Mouse (Mus musculus): Measurements from ENCODE around the gene Klk1b9.
"Not testable (repeated sequence)": the region's sequence is repeated elsewhere in the genome, so short reads cannot be mapped to it uniquely, and the experiment has no call there.

Klk1b9 gene

DNA sequence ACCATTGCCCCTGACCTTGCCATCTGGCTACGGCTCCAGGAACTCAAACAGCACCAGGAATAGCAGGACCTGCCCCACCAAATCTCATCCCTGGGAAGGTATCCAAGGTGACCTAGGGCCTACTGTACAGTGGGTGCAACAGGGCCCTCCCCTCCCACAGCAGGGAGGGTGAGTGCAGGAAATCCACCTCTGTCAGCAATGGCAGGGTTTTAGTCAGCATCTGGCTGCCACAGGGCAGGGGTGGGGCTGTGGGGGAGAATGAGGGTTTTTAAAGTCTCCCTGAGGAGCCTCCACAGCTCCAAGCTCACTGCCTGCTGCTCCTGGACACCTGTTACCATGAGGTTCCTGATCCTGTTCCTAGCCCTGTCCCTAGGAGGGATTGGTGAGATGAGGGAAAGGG is at the start of gene Klk1b9:
Klk1b9 (plus strand) TSS at position 301 of the 400 bp plus-strand sequence.
- POLR2A ChIA-PET, CTCF ChIA-PET: not testable (repeated sequence)

- ChIA-PET CTCF (interaction anchor here (0.6 to 4.0 kb wide), 27 partner anchors 9 to 1951 kb away, joined by 3 to 36 read pairs (median 3); partner anchors contain the start of gene Ctu1 (in 1 of the 4)), POLR2A (interaction anchor here in 3 of 4 experiments (0.6 to 1.5 kb wide), 6 partner anchors 53 to 934 kb away, joined by 3 to 7 read pairs (median 3); partner anchors contain the start of genes 1700028J19Rik (in 1 of the 3) and 2410002F23Rik (in 1 of the 3))
Observed at GRCm38 (mm10) chr7:43928521-43928920, 47.3 kb upstream of the Klk1b9 start.

DNA sequence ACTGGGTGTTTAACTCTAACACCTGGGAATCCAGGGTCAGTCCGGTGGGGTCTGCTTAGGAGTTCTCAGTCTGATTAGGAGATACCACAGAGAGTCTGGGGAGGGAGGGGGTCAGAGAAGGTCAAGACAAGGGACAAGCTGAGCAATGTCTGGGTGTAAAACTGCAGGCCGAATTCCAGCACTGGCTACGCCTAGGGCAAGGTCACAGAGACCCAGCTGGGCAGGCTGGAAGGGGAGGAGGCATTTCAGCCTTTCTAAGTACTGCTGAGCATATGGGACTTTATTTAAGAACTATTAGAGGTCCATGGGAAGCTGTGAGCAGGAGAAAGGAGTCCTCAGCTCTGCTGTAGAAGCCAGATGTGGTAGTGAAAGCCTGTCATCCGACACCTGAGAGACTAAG is 43.5 kb upstream of the Klk1b9 start:
- ChIA-PET CTCF (interaction anchor here (0.6 to 1.6 kb wide), 4 partner anchors 12 to 328 kb away, joined by 3 to 7 read pairs (median 3); no protein-coding TSS in a partner anchor), POLR2A (interaction anchor here in 1 of 4 experiments (1.0 kb wide), 1 partner anchor 344 kb away, joined by 19 read pairs; no protein-coding TSS in a partner anchor)

- POLR2A ChIA-PET: no interaction called here
- CTCF ChIA-PET: interaction anchor here in 1 of 4 experiments (1.6 kb wide), 1 partner anchor 13 kb away, joined by 7 read pairs; no protein-coding TSS in a partner anchor
Observed at GRCm38 (mm10) chr7:43933440-43933839, 42.4 kb upstream of the Klk1b9 start, which contains the start of gene Klk15. Klk15 (plus strand) TSS chr7:43933740.

GRCm38 (mm10) chr7:43934747-43935146 is 41.1 kb upstream of the Klk1b9 start:
- POLR2A ChIA-PET: no interaction called here
- CTCF ChIA-PET: interaction anchor here in 1 of 4 experiments (0.6 kb wide), 1 partner anchor 462 kb away, joined by 3 read pairs; no protein-coding TSS in a partner anchor

- CTCF ChIA-PET: no interaction called here
Observed at GRCm38 (mm10) chr7:43936551-43936950, 39.3 kb upstream of the Klk1b9 start.

DNA sequence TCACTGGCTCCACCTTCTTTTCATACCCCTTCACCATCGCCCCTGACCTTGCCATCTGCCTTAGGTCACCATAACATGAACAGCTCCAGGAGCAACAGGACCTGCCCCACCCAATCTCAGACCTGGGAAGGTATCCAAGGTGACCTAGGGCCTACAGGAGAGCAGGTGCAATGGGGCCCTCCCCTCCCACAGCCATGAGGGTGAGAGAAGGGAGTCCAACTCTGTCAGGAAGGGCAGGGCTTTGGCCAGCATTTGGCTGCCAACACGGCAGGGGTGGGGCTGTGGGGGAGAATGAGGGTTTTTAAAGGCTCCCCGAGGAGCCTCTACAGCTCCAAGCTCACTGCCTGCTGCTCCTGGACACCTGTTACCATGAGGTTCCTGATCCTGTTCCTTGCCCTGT is 33.6 kb upstream of the Klk1b9 start:
- CTCF ChIA-PET: interaction anchor here in 1 of 4 experiments (1.1 kb wide), 1 partner anchor 13 kb away, joined by 3 read pairs; no protein-coding TSS in a partner anchor
- POLR2A ChIA-PET: not testable (repeated sequence)

More at GRCm38 (mm10) chr7:43936551-43936950, 39.3 kb upstream of the Klk1b9 start:
- POLR2A ChIA-PET: interaction anchor here in 1 of 4 experiments (1.4 kb wide), 1 partner anchor 309 kb away, joined by 4 read pairs; no protein-coding TSS in a partner anchor

DNA sequence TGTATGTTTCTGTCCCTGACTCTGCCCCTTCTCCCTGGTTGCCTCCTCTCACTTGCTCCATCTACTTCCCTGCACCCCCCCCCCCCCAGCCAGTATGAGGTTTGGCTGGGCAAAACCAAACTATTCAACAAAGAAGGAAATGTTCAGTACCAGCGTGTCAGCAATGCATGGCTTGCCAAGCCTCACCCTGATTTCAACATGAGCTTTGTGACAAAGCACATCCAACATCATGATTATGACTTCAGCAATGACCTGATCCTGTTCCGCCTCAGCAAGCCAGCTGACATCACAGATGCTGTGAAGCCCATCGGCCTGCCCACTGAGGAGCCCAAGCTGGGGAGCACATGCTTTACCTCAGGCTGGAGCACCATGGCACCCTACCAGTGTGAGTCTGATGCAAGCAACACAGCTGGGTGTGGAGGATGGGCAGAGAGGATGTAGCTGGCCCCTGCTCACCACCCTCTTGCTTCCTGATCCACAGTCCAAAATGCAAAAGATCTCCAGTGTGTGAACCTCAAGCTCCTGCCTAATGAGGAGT is 31.1 kb upstream of the Klk1b9 start:
- POLR2A ChIA-PET: interaction anchor here in 3 of 4 experiments (0.6 to 1.5 kb wide), 4 partner anchors 26 to 304 kb away, joined by 3 to 7 read pairs (median 4); no protein-coding TSS in a partner anchor
- CTCF ChIA-PET: interaction anchor here in 3 of 4 experiments (0.7 to 1.6 kb wide), 3 partner anchors 16 to 25 kb away, joined by 3 read pairs; no protein-coding TSS in a partner anchor

DNA sequence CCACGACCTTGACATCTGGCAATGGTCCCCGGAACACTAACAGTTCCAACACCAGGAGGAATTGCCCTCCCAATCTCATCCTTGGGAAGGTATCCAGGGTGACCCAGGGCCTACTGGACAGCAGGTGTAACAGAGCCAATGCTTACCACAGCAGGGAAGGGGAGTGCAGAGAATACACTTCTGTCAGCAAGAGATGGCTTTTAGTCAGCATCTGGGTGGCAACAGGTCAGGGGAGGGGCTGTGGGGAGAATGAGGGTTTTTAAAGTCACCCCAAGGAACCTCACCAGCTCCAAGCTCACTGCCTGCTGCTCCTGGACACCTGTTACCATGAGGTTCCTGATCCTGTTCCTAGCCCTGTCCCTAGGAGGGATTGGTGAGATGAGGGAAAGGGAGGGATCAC is 25.5 kb upstream of the Klk1b9 start, which contains the start of gene Klk1b8:
Klk1b8 (plus strand) TSS at position 301 of the 400 bp plus-strand sequence.
- CTCF ChIA-PET: no interaction called here
- POLR2A ChIA-PET: no interaction called here

DNA sequence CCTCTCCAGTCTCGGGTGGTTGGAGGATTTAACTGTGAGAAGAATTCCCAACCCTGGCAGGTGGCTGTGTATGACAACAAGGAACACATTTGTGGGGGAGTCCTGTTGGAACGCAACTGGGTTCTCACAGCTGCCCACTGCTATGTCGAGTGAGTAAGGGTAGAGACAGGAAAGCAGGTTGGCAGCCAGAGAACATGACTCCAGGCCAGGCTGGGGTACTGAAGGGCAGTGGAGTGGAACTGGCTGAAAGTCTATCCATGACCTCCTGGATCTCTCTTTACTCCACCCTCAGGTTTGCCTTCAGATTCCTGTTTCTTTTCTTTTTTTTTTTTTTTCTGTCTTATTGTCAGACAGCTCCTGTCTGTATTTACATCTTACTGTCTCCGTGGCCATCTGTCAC is 23.2 kb upstream of the Klk1b9 start:
- ChIA-PET CTCF (interaction anchor here in 1 of 4 experiments (0.6 kb wide), 1 partner anchor 293 kb away, joined by 4 read pairs; no protein-coding TSS in a partner anchor), POLR2A (interaction anchor here in 1 of 4 experiments (0.7 kb wide), 1 partner anchor 232 kb away, joined by 5 read pairs; no protein-coding TSS in a partner anchor)

DNA sequence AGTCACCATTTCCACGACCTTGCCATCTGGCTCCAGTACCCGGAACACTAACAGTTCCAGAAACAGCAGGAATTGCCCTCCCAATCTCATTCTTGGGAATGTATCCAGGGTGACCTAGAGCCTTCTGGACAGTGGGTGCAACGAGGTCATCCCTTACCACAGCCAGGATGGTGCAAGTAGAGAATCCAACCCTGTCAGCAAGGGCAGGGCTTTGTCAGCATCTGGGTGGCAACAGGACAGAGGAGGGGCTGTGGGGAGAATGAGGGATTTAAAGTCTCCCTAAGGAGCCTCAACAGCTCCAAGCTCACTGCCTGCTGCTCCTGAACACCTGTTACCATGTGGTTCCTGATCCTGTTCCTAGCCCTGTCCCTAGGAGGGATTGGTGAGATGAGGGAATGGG is 9.4 kb upstream of the Klk1b9 start, which contains the start of gene Klk1b1:
Klk1b1 (plus strand) TSS at position 301 of the 400 bp plus-strand sequence.
- POLR2A ChIA-PET: no interaction called here

GRCm38 (mm10) chr7:43967058-43967457 is 8.8 kb upstream of the Klk1b9 start:
- ChIA-PET POLR2A (interaction anchor here in 1 of 4 experiments (0.6 kb wide), 1 partner anchor 49 kb away, joined by 3 read pairs; no protein-coding TSS in a partner anchor), CTCF (no interaction called here)

More for the DNA sequence above, 9.4 kb upstream of the Klk1b9 start, which contains the start of gene Klk1b1:
- CTCF ChIA-PET: no interaction called here

- ChIA-PET POLR2A (no interaction called here), CTCF (no interaction called here)
Observed at GRCm38 (mm10) chr7:43967612-43968011, 8.2 kb upstream of the Klk1b9 start.

GRCm38 (mm10) chr7:43985657-43986056 is 9.8 kb downstream of the Klk1b9 start:
- POLR2A ChIA-PET: no interaction called here
- CTCF ChIA-PET: no interaction called here

- POLR2A ChIA-PET: interaction anchor here in 1 of 4 experiments (0.6 kb wide), 1 partner anchor 8 kb away, joined by 4 read pairs; no protein-coding TSS in a partner anchor
- CTCF ChIA-PET: not testable (repeated sequence)
Observed at GRCm38 (mm10) chr7:43994821-43995220, 19.0 kb downstream of the Klk1b9 start.

GRCm38 (mm10) chr7:43995577-43995976 is 19.7 kb downstream of the Klk1b9 start, which contains the start of gene Klk1b11:
Klk1b11 (plus strand) TSS chr7:43995877.
- ChIA-PET POLR2A (interaction anchor here in 1 of 4 experiments (0.6 to 0.9 kb wide), 2 partner anchors 9 to 251 kb away, joined by 3 to 4 read pairs; partner anchors contain the start of genes 1700028J19Rik and 2410002F23Rik), CTCF (interaction anchor here in 1 of 4 experiments (0.6 kb wide), 1 partner anchor 344 kb away, joined by 7 read pairs; no protein-coding TSS in a partner anchor)

DNA sequence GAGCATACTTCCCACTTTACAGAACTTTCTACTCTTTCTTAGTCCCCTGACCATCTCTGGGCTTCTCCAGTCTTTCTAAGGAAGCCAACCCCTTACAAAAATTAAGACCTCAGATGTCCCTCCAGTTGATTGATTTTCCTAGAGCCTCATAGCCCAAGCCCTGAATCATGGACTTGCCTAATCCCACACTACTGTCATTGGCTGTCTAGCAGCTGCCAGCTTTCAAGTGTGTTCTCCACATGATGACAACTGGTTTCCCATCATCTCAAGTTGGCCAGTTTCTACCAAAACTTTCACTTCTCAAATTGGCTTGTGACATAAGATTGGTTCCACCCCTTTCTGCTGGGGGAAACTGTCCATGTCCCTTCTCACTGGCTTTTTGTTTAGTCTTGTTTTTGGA is 29.0 kb downstream of the Klk1b9 start:
- CTCF ChIA-PET: no interaction called here
- POLR2A ChIA-PET: no interaction called here

DNA sequence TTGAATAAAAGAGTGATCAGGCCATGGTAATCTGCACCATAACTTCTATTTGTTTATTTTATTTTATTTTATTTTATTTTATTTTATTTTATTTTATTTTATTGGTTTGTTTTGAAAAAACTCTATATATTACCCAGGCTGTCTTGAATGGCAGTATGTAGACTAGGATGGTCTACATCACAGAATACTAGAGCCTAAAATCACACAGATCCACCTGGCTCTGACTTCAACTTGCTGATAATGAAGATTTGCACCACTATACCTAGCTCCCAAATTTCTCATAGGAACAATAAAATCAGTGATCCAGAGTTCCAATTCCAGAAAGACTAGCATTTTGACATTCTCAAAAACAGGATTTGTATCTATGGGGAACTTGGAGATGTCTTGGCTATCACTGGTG is 36.0 kb downstream of the Klk1b9 start, which contains the start of gene Klk1b26:
Klk1b26 (plus strand) TSS at position 301 of the 400 bp plus-strand sequence.
- CTCF ChIA-PET, POLR2A ChIA-PET: not testable (repeated sequence)

- POLR2A ChIA-PET, CTCF ChIA-PET: not testable (repeated sequence)
Observed at GRCm38 (mm10) chr7:44014666-44015065, 38.8 kb downstream of the Klk1b9 start.

- CTCF ChIA-PET: no interaction called here
- POLR2A ChIA-PET: no interaction called here
Observed at GRCm38 (mm10) chr7:44015071-44015470, 39.2 kb downstream of the Klk1b9 start.
